22 mouse cellular contexts compared by ENCODE assay signal in the genomic region with DNA sequence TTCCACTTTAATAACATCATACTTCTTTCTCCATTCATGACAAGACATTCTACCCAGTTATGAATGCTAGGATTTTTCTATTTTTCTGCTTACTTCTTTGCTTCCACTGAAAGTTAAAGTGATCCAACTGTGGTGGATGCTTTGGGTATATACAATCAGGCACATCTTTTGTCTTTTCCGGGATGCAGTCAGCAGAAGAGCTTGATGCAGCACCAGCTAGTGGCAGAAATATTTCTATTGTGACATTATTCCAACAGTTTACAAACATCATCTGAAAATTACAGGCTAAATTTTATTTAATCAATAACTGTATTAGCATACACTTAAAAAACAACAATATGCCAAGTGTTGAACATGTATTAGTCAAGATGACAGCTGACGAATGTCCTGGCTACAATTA.
A peak's percentile ranks its signal among the peaks of the same experiment; 100 is the strongest.
DNase-seq lines count a peak whose midpoint lies in the region; ATAC-seq and TF ChIP-seq lines count a peak whose summit lies in the region.
"Had no signal": no experiment of that assay in that cellular context is flagged by ENCODE, and none has a peak within 500 bp of the region (broad histone marks: within the 10 kb centered on the region; RNA-seq: fewer than 3 reads in every experiment).

No protein-coding gene starts in this region.

- H3K27me3 ChIP-seq in hindbrain, postnatal 0 days (ENCODE audit: insufficient read depth, low read length) = no peaks in the 10 kb centered on the region
- no peaks in the 10 kb centered on the region for H3K27me3 ChIP-seq in hindbrain, embryonic 14.5 days (ENCODE audit: control insufficient read depth, insufficient read depth, low read length)
- no peaks in the 10 kb centered on the region for H3K27me3 ChIP-seq in midbrain, postnatal 0 days (ENCODE audit: insufficient read depth, low read length)
- H3K27me3 ChIP-seq in midbrain, embryonic 10.5 days (ENCODE audit: low read depth, poor library complexity, severe bottlenecking) = no peaks in the 10 kb centered on the region
- H3K27me3 ChIP-seq: embryonic facial prominence, embryonic 13.5 days; embryonic facial prominence, embryonic 15.5 days had no signal

- no peak overlapping the region for H3K9ac ChIP-seq in hindbrain, postnatal 0 days (replicated peaks; ENCODE audit: low read length)
- H3K9ac ChIP-seq in hindbrain, embryonic 14.5 days = no peak overlapping the region
- no peak overlapping the region for H3K9ac ChIP-seq in midbrain, postnatal 0 days (replicated peaks; ENCODE audit: low read length, poor library complexity, severe bottlenecking)
- H3K9ac ChIP-seq: embryonic facial prominence, embryonic 13.5 days; embryonic facial prominence, embryonic 15.5 days; forebrain, embryonic 12.5 days had no signal

- H3K4me1 ChIP-seq in hindbrain, postnatal 0 days (ENCODE audit: insufficient read depth, low read length) = peaks cover 8% of the 10 kb centered on the region; the same call in 1 of the 2 replicates
- peaks cover 13% of the 10 kb centered on the region; the same call in 1 of the 2 replicates for H3K4me1 ChIP-seq in hindbrain, embryonic 14.5 days (replicated peaks; ENCODE audit: control insufficient read depth, insufficient read depth, low read length)
- 0 out of 2 replicates have a peak, but pooled peaks cover 3% of the 10 kb centered on the region for H3K4me1 ChIP-seq in midbrain, postnatal 0 days (ENCODE audit: insufficient read depth, low read length)
- peaks cover 16% of the 10 kb centered on the region for H3K4me1 ChIP-seq in midbrain, embryonic 10.5 days
- peaks cover 5% of the 10 kb centered on the region for H3K4me1 ChIP-seq in cortical plate, adult 2 months (ENCODE audit: control insufficient read depth, insufficient read depth, low read length)
- H3K4me1 ChIP-seq: embryonic facial prominence, embryonic 13.5 days; embryonic facial prominence, embryonic 15.5 days had no signal

- no peak overlapping the region for H3K4me3 ChIP-seq in hindbrain, postnatal 0 days (ENCODE audit: low read length)
- no peak overlapping the region for H3K4me3 ChIP-seq in hindbrain, embryonic 14.5 days (replicated peaks; ENCODE audit: low read length)
- no peak overlapping the region for H3K4me3 ChIP-seq in left cerebral cortex, adult 2 months
- no peak overlapping the region for H3K4me3 ChIP-seq in midbrain, postnatal 0 days (ENCODE audit: low read depth, low read length)
- no peak overlapping the region for H3K4me3 ChIP-seq in midbrain, embryonic 10.5 days
- no peak overlapping the region for H3K4me3 ChIP-seq in cortical plate, adult 2 months (ENCODE audit: insufficient read depth, low read length)
- H3K4me3 ChIP-seq: embryonic facial prominence, embryonic 13.5 days; embryonic facial prominence, embryonic 15.5 days; erythroblast, embryonic 14.5 days; forebrain, embryonic 10.5 days; forebrain, embryonic 12.5 days had no signal

- peak; percentile 42 for DNase-seq in hindbrain, postnatal 0 days (ENCODE audit: low spot score)
- DNase-seq in hindbrain, embryonic 14.5 days (ENCODE audit: low spot score) = no peak
- no peak for DNase-seq in left cerebral cortex, adult 2 months (ENCODE audit: extremely low spot score in 1 of 2, low spot score in 2 of 2)
- no peak for DNase-seq in left cerebral cortex, adult 9 months (ENCODE audit: low spot score in 2 of 2)
- peak; percentile 24 for DNase-seq in midbrain, postnatal 0 days (ENCODE audit: low spot score)
- no peak for DNase-seq in midbrain, embryonic 10.5 days (ENCODE audit: low spot score)
- DNase-seq in kidney, postnatal 4 days = no peak
- DNase-seq: adrenal gland, postnatal 10 days; adrenal gland, postnatal 25 days; cerebellum, adult 11-12 months; cerebellum, adult 2 months; cerebellum, adult 9-10 months; cerebellum, postnatal 10 days; cerebellum, postnatal 25 days; embryo, embryonic 11 days had no signal

- no peaks in the 10 kb centered on the region for H3K36me3 ChIP-seq in hindbrain, postnatal 0 days (ENCODE audit: insufficient read depth, low read length)
- H3K36me3 ChIP-seq in hindbrain, embryonic 14.5 days (replicated peaks; ENCODE audit: control insufficient read depth, insufficient read depth) = no peaks in the 10 kb centered on the region
- H3K36me3 ChIP-seq in midbrain, postnatal 0 days (ENCODE audit: insufficient read depth, low read length) = no peaks in the 10 kb centered on the region
- H3K36me3 ChIP-seq in midbrain, embryonic 10.5 days = no peaks in the 10 kb centered on the region
- H3K36me3 ChIP-seq: embryonic facial prominence, embryonic 13.5 days; embryonic facial prominence, embryonic 15.5 days; forebrain, embryonic 10.5 days; forebrain, embryonic 12.5 days had no signal

- H3K9me3 ChIP-seq in hindbrain, postnatal 0 days (ENCODE audit: low read length) = no peaks in the 10 kb centered on the region
- H3K9me3 ChIP-seq in hindbrain, embryonic 14.5 days (ENCODE audit: control insufficient read depth, low read length) = no peaks in the 10 kb centered on the region
- no peaks in the 10 kb centered on the region for H3K9me3 ChIP-seq in midbrain, postnatal 0 days (ENCODE audit: low read length)
- no peaks in the 10 kb centered on the region for H3K9me3 ChIP-seq in midbrain, embryonic 10.5 days (replicated peaks)
- H3K9me3 ChIP-seq: embryonic facial prominence, embryonic 13.5 days; embryonic facial prominence, embryonic 15.5 days; forebrain, embryonic 10.5 days; forebrain, embryonic 12.5 days had no signal

- WGBS in hindbrain, postnatal 0 days = 81% methylated on average over 2 of the region's 2 CpGs
- 83% methylated on average over 2 of the region's 2 CpGs for WGBS in hindbrain, embryonic 14.5 days
- 80% methylated on average over 2 of the region's 2 CpGs for WGBS in midbrain, postnatal 0 days
- WGBS in midbrain, embryonic 10.5 days = 94% methylated on average over 2 of the region's 2 CpGs

- TF ChIP-seq CTCF in hindbrain, postnatal 0 days (IDR thresholded peaks at IDR 0.05; ENCODE audit: low read depth) = peak; percentile 47
- peak; percentile 12; the same call in 1 of the 2 replicates for TF ChIP-seq CTCF in left cerebral cortex, adult 2 months (IDR thresholded peaks at IDR 0.05)
- peak; percentile 58 for TF ChIP-seq CTCF in midbrain, postnatal 0 days (IDR thresholded peaks at IDR 0.05)
- 0 out of 2 replicates have a peak, but pooled peaks have one; percentile 14 for TF ChIP-seq CTCF in cortical plate, adult 2 months (IDR thresholded peaks at IDR 0.05; ENCODE audit: extremely low read depth, insufficient read depth, low read length)

- no peak overlapping the region for H3K27ac ChIP-seq in hindbrain, postnatal 0 days
- H3K27ac ChIP-seq in hindbrain, embryonic 14.5 days = no peak overlapping the region
- peak overlapping the region; percentile 89; the same call in 1 of the 2 replicates for H3K27ac ChIP-seq in left cerebral cortex, adult 2 months
- H3K27ac ChIP-seq in midbrain, postnatal 0 days (ENCODE audit: low read depth, low read length) = no peak overlapping the region
- no peak overlapping the region for H3K27ac ChIP-seq in midbrain, embryonic 10.5 days (replicated peaks)
- H3K27ac ChIP-seq in cortical plate, adult 2 months (ENCODE audit: insufficient read depth, low read length) = no peak overlapping the region; the same call in 1 of the 2 replicates
- H3K27ac ChIP-seq: embryonic facial prominence, embryonic 13.5 days; embryonic facial prominence, embryonic 15.5 days; forebrain, embryonic 10.5 days; forebrain, embryonic 12.5 days had no signal

- no peak for TF ChIP-seq POLR2A in cortical plate, adult 2 months (IDR thresholded peaks at IDR 0.05; ENCODE audit: extremely low read depth, insufficient read depth, low read length)

- no peak for ATAC-seq in hindbrain, postnatal 0 days
- ATAC-seq in hindbrain, embryonic 14.5 days (ENCODE audit: low FRiP score) = no peak
- ATAC-seq in midbrain, postnatal 0 days (ENCODE audit: low FRiP score) = no peak
- ATAC-seq: forebrain, embryonic 14.5 days had no signal

- intact Hi-C loops in left cerebral cortex, adult 2 months (cut with DNase I) = loop anchor here (5.0 kb wide), 1 partner anchor 178 kb away; no protein-coding TSS in a partner anchor

- no peak overlapping the region for H3K4me2 ChIP-seq in hindbrain, postnatal 0 days (ENCODE audit: low read depth, low read length)
- no peak overlapping the region for H3K4me2 ChIP-seq in hindbrain, embryonic 14.5 days (replicated peaks)
- H3K4me2 ChIP-seq in midbrain, postnatal 0 days (ENCODE audit: low read depth, low read length, poor library complexity, severe bottlenecking) = no peak overlapping the region
- H3K4me2 ChIP-seq: embryonic facial prominence, embryonic 13.5 days; embryonic facial prominence, embryonic 15.5 days; forebrain, embryonic 12.5 days had no signal

Comparison
In these comparisons a context has a peak if more than half of its experiments do, and no peak if none do; other contexts are left out.
1. DNase-seq: peak in hindbrain, postnatal 0 days (single experiment) and midbrain, postnatal 0 days (single experiment); none in hindbrain, embryonic 14.5 days (single experiment), left cerebral cortex, adult 2 months (0 of 2), left cerebral cortex, adult 9 months (0 of 2), midbrain, embryonic 10.5 days (single experiment) and kidney, postnatal 4 days (0 of 2).
2. Peak in every context shown above with its lines, with median percentiles within 50 percentile points of each other: CTCF ChIP-seq.